9 mouse cellular contexts compared by ENCODE assay signal in genomic region chr5:27544816-27545270, GRCm38 (mm10). TPM values are rescaled to one million over a fixed set of nuclear protein-coding genes. Genes with fewer than 3 reads are reported as not detected.
DNase-seq lines count a peak whose midpoint lies in the region; ATAC-seq and TF ChIP-seq lines count a peak whose summit lies in the region.
"Had no signal": no experiment of that assay in that cellular context is flagged by ENCODE, and none has a peak within 500 bp of the region (broad histone marks: within the 10 kb centered on the region; RNA-seq: fewer than 3 reads in every experiment).

No protein-coding gene starts in this region.

- no peak overlapping the region for H3K4me3 ChIP-seq in lung, embryonic 14.5 days (ENCODE audit: low read depth, low read length)
- no peak overlapping the region for H3K4me3 ChIP-seq in lung, adult 2 months (replicated peaks; ENCODE audit: extremely low read depth, low read depth, low read length)
- H3K4me3 ChIP-seq in forebrain, embryonic 14.5 days (ENCODE audit: low read depth, low read length), result no peak overlapping the region
- H3K4me3 ChIP-seq in kidney, embryonic 16.5 days (ENCODE audit: low read length), result no peak overlapping the region
- no peak overlapping the region for H3K4me3 ChIP-seq in midbrain, embryonic 14.5 days (replicated peaks; ENCODE audit: low read depth, low read length)

- intact Hi-C loops in gastrocnemius, postnatal 36 days (cut with DNase I), result no loop called here

- DNase-seq in lung, embryonic 14.5 days, result peak; percentile 86
- DNase-seq in lung, adult 2 months, result no peak
- peak; percentile 79 for DNase-seq in brain, embryonic 14.5 days (ENCODE audit: low read depth)
- DNase-seq in forebrain, embryonic 14.5 days (ENCODE audit: low spot score), result peak; percentile 73
- DNase-seq in midbrain, embryonic 14.5 days, result peak; percentile 80
- DNase-seq in testis, postnatal 14 days (ENCODE audit: low spot score), result peak; percentile 6
- DNase-seq in gastrocnemius, postnatal 36 days, result no peak

- no peak overlapping the region for H3K4me2 ChIP-seq in lung, embryonic 14.5 days
- H3K4me2 ChIP-seq in forebrain, embryonic 14.5 days (ENCODE audit: low read length), result no peak overlapping the region
- no peak overlapping the region for H3K4me2 ChIP-seq in kidney, embryonic 16.5 days (replicated peaks; ENCODE audit: low read depth, low read length)
- H3K4me2 ChIP-seq in midbrain, embryonic 14.5 days (ENCODE audit: low read length), result no peak overlapping the region

- H3K9ac ChIP-seq in lung, embryonic 14.5 days, result no peak overlapping the region
- no peak overlapping the region for H3K9ac ChIP-seq in forebrain, embryonic 14.5 days (ENCODE audit: low read length)
- no peak overlapping the region for H3K9ac ChIP-seq in kidney, embryonic 16.5 days (replicated peaks; ENCODE audit: low read length)
- no peak overlapping the region for H3K9ac ChIP-seq in midbrain, embryonic 14.5 days (replicated peaks; ENCODE audit: low read length)

- no peaks in the 10 kb centered on the region for H3K27me3 ChIP-seq in lung, embryonic 14.5 days (ENCODE audit: insufficient read depth, low read length)
- H3K27me3 ChIP-seq in forebrain, embryonic 14.5 days (replicated peaks; ENCODE audit: control insufficient read depth, insufficient read depth, low read length), result no peaks in the 10 kb centered on the region
- H3K27me3 ChIP-seq in kidney, embryonic 16.5 days (ENCODE audit: insufficient read depth, low read length), result no peaks in the 10 kb centered on the region
- H3K27me3 ChIP-seq in midbrain, embryonic 14.5 days (ENCODE audit: control insufficient read depth, insufficient read depth, low read length), result no peaks in the 10 kb centered on the region

- no peak overlapping the region for H3K27ac ChIP-seq in lung, embryonic 14.5 days (ENCODE audit: low read depth)
- H3K27ac ChIP-seq in forebrain, embryonic 14.5 days (ENCODE audit: low read depth, low read length), result no peak overlapping the region
- no peak overlapping the region for H3K27ac ChIP-seq in kidney, embryonic 16.5 days (ENCODE audit: low read length)
- H3K27ac ChIP-seq in midbrain, embryonic 14.5 days (replicated peaks; ENCODE audit: low read depth, low read length), result no peak overlapping the region

- H3K9me3 ChIP-seq in lung, embryonic 14.5 days (ENCODE audit: low read depth, low read length), result no peaks in the 10 kb centered on the region
- no peaks in the 10 kb centered on the region for H3K9me3 ChIP-seq in forebrain, embryonic 14.5 days (replicated peaks; ENCODE audit: control insufficient read depth, low read length)
- no peaks in the 10 kb centered on the region for H3K9me3 ChIP-seq in kidney, embryonic 16.5 days (ENCODE audit: low read length)
- no peaks in the 10 kb centered on the region for H3K9me3 ChIP-seq in midbrain, embryonic 14.5 days (ENCODE audit: control insufficient read depth, low read length)

- H3K4me1 ChIP-seq in lung, embryonic 14.5 days (ENCODE audit: insufficient read depth), result no peaks in the 10 kb centered on the region
- H3K4me1 ChIP-seq in lung, adult 2 months (ENCODE audit: control insufficient read depth, insufficient read depth, low read length), result no peaks in the 10 kb centered on the region
- no peaks in the 10 kb centered on the region for H3K4me1 ChIP-seq in forebrain, embryonic 14.5 days (ENCODE audit: control insufficient read depth, insufficient read depth, low read length)
- H3K4me1 ChIP-seq in kidney, embryonic 16.5 days (ENCODE audit: insufficient read depth, low read length), result no peaks in the 10 kb centered on the region
- no peaks in the 10 kb centered on the region for H3K4me1 ChIP-seq in midbrain, embryonic 14.5 days (ENCODE audit: control insufficient read depth, insufficient read depth, low read length)

- no peaks in the 10 kb centered on the region for H3K36me3 ChIP-seq in lung, embryonic 14.5 days (ENCODE audit: insufficient read depth)
- H3K36me3 ChIP-seq in forebrain, embryonic 14.5 days (ENCODE audit: control insufficient read depth, insufficient read depth, low read length), result no peaks in the 10 kb centered on the region
- H3K36me3 ChIP-seq in kidney, embryonic 16.5 days (ENCODE audit: insufficient read depth, low read length), result no peaks in the 10 kb centered on the region
- H3K36me3 ChIP-seq in midbrain, embryonic 14.5 days (ENCODE audit: control insufficient read depth, insufficient read depth, low read length), result no peaks in the 10 kb centered on the region

- no peak; the same call in 1 of the 2 replicates for ATAC-seq in lung, embryonic 14.5 days (ENCODE audit: insufficient read depth)
- ATAC-seq in forebrain, embryonic 14.5 days, result peak; percentile 68; the same call in 1 of the 2 replicates
- peak; percentile 70; the same call in 1 of the 2 replicates for ATAC-seq in kidney, embryonic 16.5 days (ENCODE audit: low FRiP score, low TSS enrichment)
- ATAC-seq in midbrain, embryonic 14.5 days (ENCODE audit: low FRiP score, low TSS enrichment), result 0 out of 2 replicates have a peak, but pooled peaks have one; percentile 24

- WGBS in lung, embryonic 14.5 days, result 8% methylated on average over 2 of the region's 2 CpGs
- WGBS in lung, adult 2 months, result 13% methylated on average over 2 of the region's 2 CpGs
- WGBS in forebrain, embryonic 14.5 days, result 18% methylated on average over 2 of the region's 2 CpGs
- 6% methylated on average over 2 of the region's 2 CpGs for WGBS in kidney, embryonic 16.5 days
- WGBS in midbrain, embryonic 14.5 days, result 21% methylated on average over 2 of the region's 2 CpGs

- peak; percentile 31; the same call in 1 of the 2 replicates for TF ChIP-seq CTCF in lung, embryonic 14.5 days (IDR thresholded peaks at IDR 0.05; ENCODE audit: low read depth)
- no peak for TF ChIP-seq CTCF in lung, adult 2 months (IDR thresholded peaks at IDR 0.05; ENCODE audit: insufficient read depth, low read length)
- TF ChIP-seq CTCF in brain, embryonic 14.5 days (IDR thresholded peaks at IDR 0.05; ENCODE audit: borderline replicate concordance, extremely low read depth, insufficient read depth, insufficient read length), result peak; percentile 50; the same call in 1 of the 2 replicates

- TF ChIP-seq POLR2A in lung, adult 2 months (IDR thresholded peaks at IDR 0.05; ENCODE audit: borderline replicate concordance, extremely low read depth, low read depth, low read length), result no peak
- TF ChIP-seq POLR2A in brain, embryonic 14.5 days (IDR thresholded peaks at IDR 0.05; ENCODE audit: borderline replicate concordance, extremely low read depth, insufficient read depth, insufficient read length, poor library complexity, severe bottlenecking), result no peak

RNA-seq across cellular contexts. Expression of gene Speer4b, which starts 43.6 kb away (rescaled TPM):
- polyA plus RNA-seq in lung, embryonic 14.5 days (2014; fragmentation: Nextera tagmentation; extraction: Ambion mirVana), result not detected in 2 replicates
- not detected in 2 replicates for polyA plus RNA-seq in lung, adult 2 months (2012; rRNA removed)
- polyA plus RNA-seq in brain, embryonic 14.5 days (2012; rRNA removed), result not detected in 2 replicates
- polyA plus RNA-seq in forebrain, embryonic 14.5 days (2014; fragmentation: Nextera tagmentation; extraction: Ambion mirVana), result 0.16 TPM in 1 of 2 replicates, not detected in the other
- polyA plus RNA-seq in kidney, embryonic 16.5 days (2015; fragmentation: Nextera tagmentation; extraction: Ambion mirVana), result 0.39 TPM in 1 of 2 replicates, not detected in the other
- polyA plus RNA-seq in midbrain, embryonic 14.5 days (2014; fragmentation: Nextera tagmentation; extraction: Ambion mirVana), result 1.1 and 1.2 TPM in 2 replicates
- not detected for total RNA-seq in gastrocnemius, postnatal 36 days (2021)
- total RNA-seq: layer of hippocampus, adult 18-20 months had no signal

Comparison
In these comparisons a context has a peak if more than half of its experiments do, and no peak if none do; other contexts are left out.
1. DNase-seq: peak in lung, embryonic 14.5 days (single experiment), brain, embryonic 14.5 days (single experiment), forebrain, embryonic 14.5 days (single experiment), midbrain, embryonic 14.5 days (single experiment) and testis, postnatal 14 days (single experiment); none in lung, adult 2 months (single experiment) and gastrocnemius, postnatal 36 days (0 of 2).